Mouse (Mus musculus) forebrain, embryonic 13.5 days (tissue): Measurements from ENCODE around the gene Bcl2l1. TPM values are rescaled to one million over a fixed set of nuclear protein-coding genes. Genes with fewer than 3 reads are reported as not detected.

Experiments
- ATAC-seq: fragments of 200-750 bp; cut with Nextera tagmentation; 2 replicates; pipeline ENCODE4 v1.8.0; 2017
- H3K27ac ChIP-seq: fragments of 300-500 bp; sonication (generic); 2 replicates; pipeline ENCODE4 v1.5.1; 2015; ENCODE audit warnings: inconsistent platforms, mild to moderate bottlenecking, moderate library complexity
- H3K27me3 ChIP-seq: fragments of 300-500 bp; sonication (generic); 2 replicates; pipeline ENCODE4 v1.6.1; 2015; ENCODE audit warnings: mild to moderate bottlenecking, inconsistent platforms
- H3K36me3 ChIP-seq: fragments of 300-500 bp; sonication (generic); 2 replicates; pipeline ENCODE4 v1.6.1; 2015; ENCODE audit warnings: mild to moderate bottlenecking, inconsistent platforms; ENCODE audit not compliant: poor library complexity, severe bottlenecking
- H3K4me1 ChIP-seq: fragments of 300-500 bp; sonication (generic); 2 replicates; pipeline ENCODE4 v1.6.1; 2015; ENCODE audit warnings: inconsistent platforms
- H3K4me2 ChIP-seq: fragments of 300-500 bp; sonication (generic); 2 replicates; pipeline ENCODE4 v1.6.1; 2015; ENCODE audit warnings: inconsistent platforms, mild to moderate bottlenecking, moderate library complexity
- H3K4me3 ChIP-seq: fragments of 300-500 bp; sonication (generic); 2 replicates; pipeline ENCODE4 v1.5.1; 2015; ENCODE audit warnings: mild to moderate bottlenecking, inconsistent platforms
- H3K9ac ChIP-seq: fragments of 300-500 bp; sonication (generic); 2 replicates; pipeline ENCODE4 v1.6.1; 2015; ENCODE audit warnings: mild to moderate bottlenecking, inconsistent platforms
- H3K9me3 ChIP-seq: fragments of 300-500 bp; sonication (generic); replicated peaks from 2 replicates; pipeline ENCODE4 v1.6.1; 2016; ENCODE audit warnings: inconsistent platforms
- WGBS: fragments of 180-500 bp; shearing (Covaris S2); methylation state at CpG from one replicate; pipeline ENCODE4 v1.1.7; 2015; 5-methylcytosine and 5-hydroxymethylcytosine counted together
- polyA plus RNA-seq: library from polyadenylated mRNA; unstranded; fragments of >200 nt; fragmentation: Nextera tagmentation; extraction: Ambion mirVana; gene quantifications from 2 replicates; pipeline ENCODE4 v1.2.1, GENCODE M21; 2015

Bcl2l1 gene
- polyA plus RNA-seq, 1 experiment from 2014 or later, result 155 TPM

- Histone ChIP-seq H3K4me1 (peaks cover 11% of the 10 kb centered on the region), H3K27ac (no peak overlapping the region), H3K9ac (no peak overlapping the region), H3K36me3 (peaks cover 11% of the 10 kb centered on the region; the same call in 1 of the 2 replicates), H3K27me3 (no peaks in the 10 kb centered on the region), H3K4me3 (no peak overlapping the region), H3K4me2 (no peak overlapping the region), H3K9me3 (no peaks in the 10 kb centered on the region)
- WGBS, result 81% methylated on average over 5 of the region's 5 CpGs
- ATAC-seq, result no peak
Measured at GRCm38 (mm10) chr2:152810158-152810941, 21.2 kb downstream of the Bcl2l1 start.

- peaks cover 26% of the 10 kb centered on the region for H3K4me1 ChIP-seq
- no peaks in the 10 kb centered on the region for H3K27me3 ChIP-seq
- H3K27ac ChIP-seq, result no peak overlapping the region
- WGBS, result 94% methylated on average over 3 of the region's 3 CpGs
- no peak overlapping the region for H3K4me2 ChIP-seq
- no peaks in the 10 kb centered on the region for H3K9me3 ChIP-seq
- H3K36me3 ChIP-seq, result peaks cover 8% of the 10 kb centered on the region; the same call in 1 of the 2 replicates
- no peak for ATAC-seq
- no peak overlapping the region for H3K9ac ChIP-seq
- no peak overlapping the region for H3K4me3 ChIP-seq
Measured at GRCm38 (mm10) chr2:152808178-152808577, 23.4 kb downstream of the Bcl2l1 start.

- peaks cover 8% of the 10 kb centered on the region; the same call in 1 of the 2 replicates for H3K36me3 ChIP-seq
- no peak overlapping the region for H3K9ac ChIP-seq
- H3K27me3 ChIP-seq, result no peaks in the 10 kb centered on the region
- WGBS, result 88% methylated on average over 2 of the region's 2 CpGs
- no peaks in the 10 kb centered on the region for H3K9me3 ChIP-seq
- peaks cover 25% of the 10 kb centered on the region for H3K4me1 ChIP-seq
- H3K27ac ChIP-seq, result no peak overlapping the region
- no peak overlapping the region for H3K4me3 ChIP-seq
- H3K4me2 ChIP-seq, result no peak overlapping the region
- no peak for ATAC-seq
Measured at GRCm38 (mm10) chr2:152806037-152806436, 25.5 kb downstream of the Bcl2l1 start.

GRCm38 (mm10) chr2:152805111-152805490 lies 26.4 kb downstream of the Bcl2l1 start:
- ATAC-seq, result no peak
- peak overlapping the region; percentile 65 for H3K27ac ChIP-seq
- H3K4me1 ChIP-seq, result peaks cover 25% of the 10 kb centered on the region
- H3K9me3 ChIP-seq, result no peaks in the 10 kb centered on the region
- H3K4me3 ChIP-seq, result no peak overlapping the region
- no peak overlapping the region for H3K9ac ChIP-seq
- WGBS, result 43% methylated on average over 5 of the region's 5 CpGs
- H3K36me3 ChIP-seq, result peaks cover 6% of the 10 kb centered on the region; the same call in 1 of the 2 replicates
- H3K4me2 ChIP-seq, result no peak overlapping the region
- H3K27me3 ChIP-seq, result no peaks in the 10 kb centered on the region

- H3K27ac ChIP-seq, result peak overlapping the region; percentile 65
- peak; percentile 58; the same call in 1 of the 2 replicates for ATAC-seq
- WGBS, result 6% methylated on average over 6 of the region's 6 CpGs
- no peaks in the 10 kb centered on the region for H3K27me3 ChIP-seq
- H3K4me2 ChIP-seq, result no peak overlapping the region; the same call in 1 of the 2 replicates
- H3K9ac ChIP-seq, result no peak overlapping the region
- H3K4me3 ChIP-seq, result no peak overlapping the region
- H3K36me3 ChIP-seq, result 0 out of 2 replicates have a peak, but pooled peaks cover 3% of the 10 kb centered on the region
- H3K4me1 ChIP-seq, result peaks cover 25% of the 10 kb centered on the region
- H3K9me3 ChIP-seq, result no peaks in the 10 kb centered on the region
Measured at GRCm38 (mm10) chr2:152804408-152805110, 27.0 kb downstream of the Bcl2l1 start.

GRCm38 (mm10) chr2:152803081-152803480 lies 28.4 kb downstream of the Bcl2l1 start:
- no peak overlapping the region for H3K9ac ChIP-seq
- no peak for ATAC-seq
- WGBS, result 82% methylated on average over 5 of the region's 5 CpGs
- H3K9me3 ChIP-seq, result no peaks in the 10 kb centered on the region
- peaks cover 25% of the 10 kb centered on the region for H3K4me1 ChIP-seq
- no peaks in the 10 kb centered on the region for H3K27me3 ChIP-seq
- H3K4me3 ChIP-seq, result no peak overlapping the region
- H3K4me2 ChIP-seq, result no peak overlapping the region
- no peak overlapping the region for H3K27ac ChIP-seq
- H3K36me3 ChIP-seq, result 0 out of 2 replicates have a peak, but pooled peaks cover 3% of the 10 kb centered on the region

GRCm38 (mm10) chr2:152802303-152802702 lies 29.2 kb downstream of the Bcl2l1 start:
- Histone ChIP-seq H3K27ac (no peak overlapping the region), H3K4me1 (peaks cover 25% of the 10 kb centered on the region), H3K9me3 (no peaks in the 10 kb centered on the region), H3K36me3 (0 out of 2 replicates have a peak, but pooled peaks cover 3% of the 10 kb centered on the region), H3K4me2 (no peak overlapping the region), H3K9ac (no peak overlapping the region), H3K4me3 (no peak overlapping the region), H3K27me3 (no peaks in the 10 kb centered on the region)
- no peak for ATAC-seq
- 92% methylated on average over 10 of the region's 10 CpGs for WGBS

GRCm38 (mm10) chr2:152800762-152801113 lies 30.8 kb downstream of the Bcl2l1 start:
- Histone ChIP-seq H3K4me2 (no peak overlapping the region), H3K4me3 (no peak overlapping the region), H3K4me1 (peaks cover 21% of the 10 kb centered on the region), H3K27me3 (no peaks in the 10 kb centered on the region), H3K36me3 (no peaks in the 10 kb centered on the region), H3K9ac (no peak overlapping the region), H3K9me3 (no peaks in the 10 kb centered on the region), H3K27ac (no peak overlapping the region)
- ATAC-seq, result no peak

- Histone ChIP-seq H3K27ac (no peak overlapping the region), H3K9ac (no peak overlapping the region), H3K4me1 (peaks cover 15% of the 10 kb centered on the region), H3K9me3 (no peaks in the 10 kb centered on the region), H3K4me2 (no peak overlapping the region), H3K27me3 (no peaks in the 10 kb centered on the region), H3K4me3 (no peak overlapping the region), H3K36me3 (no peaks in the 10 kb centered on the region)
- WGBS, result 78% methylated on average over 7 of the region's 7 CpGs
- ATAC-seq, result no peak
Measured at GRCm38 (mm10) chr2:152799954-152800761, 31.4 kb downstream of the Bcl2l1 start.

- no peaks in the 10 kb centered on the region for H3K36me3 ChIP-seq
- peaks cover 5% of the 10 kb centered on the region; the same call in 1 of the 2 replicates for H3K4me1 ChIP-seq
- no peak overlapping the region for H3K4me2 ChIP-seq
- no peak overlapping the region for H3K27ac ChIP-seq
- no peaks in the 10 kb centered on the region for H3K27me3 ChIP-seq
- no peak overlapping the region for H3K4me3 ChIP-seq
- no peaks in the 10 kb centered on the region for H3K9me3 ChIP-seq
- H3K9ac ChIP-seq, result no peak overlapping the region
- ATAC-seq, result no peak
- 92% methylated on average over 1 of the region's 1 CpGs for WGBS
Measured at GRCm38 (mm10) chr2:152797589-152797988, 33.9 kb downstream of the Bcl2l1 start.

- WGBS, result 87% methylated on average over 9 of the region's 9 CpGs
- Histone ChIP-seq H3K4me1 (peaks cover 6% of the 10 kb centered on the region), H3K4me3 (no peak overlapping the region), H3K27ac (no peak overlapping the region), H3K4me2 (no peak overlapping the region), H3K27me3 (no peaks in the 10 kb centered on the region), H3K9ac (no peak overlapping the region), H3K36me3 (peaks cover 7% of the 10 kb centered on the region), H3K9me3 (no peaks in the 10 kb centered on the region)
- no peak for ATAC-seq
Measured at GRCm38 (mm10) chr2:152794281-152794827, 37.2 kb downstream of the Bcl2l1 start.
